In the genomic region with DNA sequence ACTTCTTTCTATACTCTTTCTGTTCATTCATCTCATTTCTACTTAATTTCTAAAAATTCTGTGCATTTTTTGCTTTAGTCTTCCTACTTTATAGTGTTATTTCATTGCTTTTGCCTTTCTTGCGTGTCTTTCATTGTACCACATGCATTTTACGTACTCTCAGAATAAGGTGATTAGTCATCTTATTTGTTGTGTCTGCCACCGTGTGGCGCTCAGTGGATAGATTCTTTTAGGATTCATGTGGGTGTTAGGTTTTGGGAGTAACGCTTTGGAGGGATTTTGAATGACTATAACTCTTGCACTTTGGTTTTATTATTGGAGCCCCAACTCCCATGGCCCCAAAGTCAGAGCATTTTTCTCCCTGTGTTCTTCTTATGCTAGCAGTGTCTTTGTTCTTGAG, we compare ENCODE assay signal across 15 mouse cellular contexts.
DNase-seq lines count a peak whose midpoint lies in the region; ATAC-seq and TF ChIP-seq lines count a peak whose summit lies in the region.
"Had no signal": no experiment of that assay in that cellular context is flagged by ENCODE, and none has a peak within 500 bp of the region (broad histone marks: within the 10 kb centered on the region; RNA-seq: fewer than 3 reads in every experiment).

No protein-coding gene starts in this region.

- no peaks in the 10 kb centered on the region for H3K27me3 ChIP-seq in intestine, postnatal 0 days (replicated peaks; ENCODE audit: control insufficient read depth, insufficient read depth, low read length)
- no peaks in the 10 kb centered on the region for H3K27me3 ChIP-seq in intestine, embryonic 15.5 days (replicated peaks)
- H3K27me3 ChIP-seq in liver, postnatal 0 days (ENCODE audit: insufficient read depth, low read length), result no peaks in the 10 kb centered on the region
- H3K27me3 ChIP-seq in hindbrain, embryonic 16.5 days (replicated peaks; ENCODE audit: control insufficient read depth, insufficient read depth, low read length), result no peaks in the 10 kb centered on the region
- H3K27me3 ChIP-seq: hindbrain, embryonic 15.5 days; liver, embryonic 15.5 days; midbrain, embryonic 13.5 days had no signal

- TF ChIP-seq EP300 in liver, postnatal 0 days (IDR thresholded peaks at IDR 0.05; ENCODE audit: low read depth), result no peak

- no peaks in the 10 kb centered on the region for H3K4me1 ChIP-seq in intestine, postnatal 0 days (replicated peaks; ENCODE audit: control insufficient read depth, insufficient read depth, low read length)
- no peaks in the 10 kb centered on the region for H3K4me1 ChIP-seq in intestine, embryonic 15.5 days (replicated peaks)
- H3K4me1 ChIP-seq in liver, postnatal 0 days (ENCODE audit: insufficient read depth), result no peaks in the 10 kb centered on the region; the same call in 1 of the 2 replicates
- peaks cover 10% of the 10 kb centered on the region for H3K4me1 ChIP-seq in hindbrain, embryonic 16.5 days (ENCODE audit: control insufficient read depth, insufficient read depth, low read depth, low read length)
- H3K4me1 ChIP-seq: liver, embryonic 15.5 days had no signal

- no peak for DNase-seq in liver, postnatal 0 days
- no peak for DNase-seq in liver
- DNase-seq in R1 (ENCODE audit: low read depth, low spot score), result peak; percentile 6
- DNase-seq in brain, embryonic 14.5 days (ENCODE audit: low read depth), result peak; percentile 43
- DNase-seq: cerebellum, adult 11-12 months; cerebellum, postnatal 36 days; heart, postnatal 14 days; thymus, adult 18-20 months had no signal

- no peak overlapping the region for H3K4me3 ChIP-seq in intestine, postnatal 0 days (ENCODE audit: low read depth, low read length)
- no peak overlapping the region for H3K4me3 ChIP-seq in intestine, embryonic 15.5 days (replicated peaks)
- no peak overlapping the region for H3K4me3 ChIP-seq in liver, postnatal 0 days (ENCODE audit: low read depth, low read length)
- no peak overlapping the region for H3K4me3 ChIP-seq in hindbrain, embryonic 16.5 days (ENCODE audit: low read length)
- H3K4me3 ChIP-seq: hindbrain, embryonic 15.5 days; liver, embryonic 15.5 days; midbrain, embryonic 13.5 days had no signal

- peak; percentile 33 for TF ChIP-seq CTCF in intestine, postnatal 0 days (IDR thresholded peaks at IDR 0.05; ENCODE audit: low read depth)
- peak; percentile 43 for TF ChIP-seq CTCF in liver, postnatal 0 days (IDR thresholded peaks at IDR 0.05; ENCODE audit: low read depth)
- TF ChIP-seq CTCF in brain, embryonic 14.5 days (IDR thresholded peaks at IDR 0.05; ENCODE audit: borderline replicate concordance, extremely low read depth, insufficient read depth, insufficient read length), result no peak; the same call in 1 of the 2 replicates

- H3K27ac ChIP-seq in intestine, postnatal 0 days (ENCODE audit: low read depth, low read length), result no peak overlapping the region
- no peak overlapping the region for H3K27ac ChIP-seq in intestine, embryonic 15.5 days
- no peak overlapping the region for H3K27ac ChIP-seq in liver, postnatal 0 days (ENCODE audit: low read depth)
- no peak overlapping the region for H3K27ac ChIP-seq in hindbrain, embryonic 16.5 days (ENCODE audit: low read depth, low read length)
- H3K27ac ChIP-seq: hindbrain, embryonic 15.5 days; liver, embryonic 15.5 days; macrophage; midbrain, embryonic 13.5 days had no signal

- no peaks in the 10 kb centered on the region for H3K9me3 ChIP-seq in intestine, postnatal 0 days (ENCODE audit: control insufficient read depth)
- H3K9me3 ChIP-seq in intestine, embryonic 15.5 days, result no peaks in the 10 kb centered on the region
- no peaks in the 10 kb centered on the region for H3K9me3 ChIP-seq in liver, postnatal 0 days (ENCODE audit: low read length)
- no peaks in the 10 kb centered on the region for H3K9me3 ChIP-seq in hindbrain, embryonic 16.5 days (ENCODE audit: control insufficient read depth, low read length)
- H3K9me3 ChIP-seq: hindbrain, embryonic 15.5 days; liver, embryonic 15.5 days; midbrain, embryonic 13.5 days had no signal

- WGBS in intestine, postnatal 0 days, result 69% methylated on average over 5 of the region's 5 CpGs
- 77% methylated on average over 5 of the region's 5 CpGs for WGBS in intestine, embryonic 15.5 days
- 64% methylated on average over 5 of the region's 5 CpGs for WGBS in liver, postnatal 0 days (ENCODE audit: insufficient replicate concordance)
- 58% methylated on average over 5 of the region's 5 CpGs for WGBS in hindbrain, embryonic 16.5 days

- TF ChIP-seq POLR2A in brain, embryonic 14.5 days (IDR thresholded peaks at IDR 0.05; ENCODE audit: borderline replicate concordance, extremely low read depth, insufficient read depth, insufficient read length, poor library complexity, severe bottlenecking), result no peak

- ATAC-seq in intestine, postnatal 0 days, result no peak
- no peak for ATAC-seq in intestine, embryonic 15.5 days
- no peak for ATAC-seq in liver, postnatal 0 days
- no peak for ATAC-seq in hindbrain, embryonic 16.5 days
- ATAC-seq: midbrain, embryonic 13.5 days had no signal

- H3K36me3 ChIP-seq in intestine, postnatal 0 days (ENCODE audit: control insufficient read depth, insufficient read depth), result no peaks in the 10 kb centered on the region
- no peaks in the 10 kb centered on the region for H3K36me3 ChIP-seq in intestine, embryonic 15.5 days
- no peaks in the 10 kb centered on the region for H3K36me3 ChIP-seq in liver, postnatal 0 days (replicated peaks; ENCODE audit: insufficient read depth, low read length)
- no peaks in the 10 kb centered on the region for H3K36me3 ChIP-seq in hindbrain, embryonic 16.5 days (ENCODE audit: control insufficient read depth, insufficient read depth, low read length)
- H3K36me3 ChIP-seq: hindbrain, embryonic 15.5 days; liver, embryonic 15.5 days; midbrain, embryonic 13.5 days had no signal

- H3K4me2 ChIP-seq in intestine, postnatal 0 days (replicated peaks; ENCODE audit: low read depth), result no peak overlapping the region
- no peak overlapping the region for H3K4me2 ChIP-seq in intestine, embryonic 15.5 days (replicated peaks)
- H3K4me2 ChIP-seq in liver, postnatal 0 days (ENCODE audit: low read depth, low read length), result no peak overlapping the region
- H3K4me2 ChIP-seq in hindbrain, embryonic 16.5 days (ENCODE audit: low read length), result no peak overlapping the region
- H3K4me2 ChIP-seq: hindbrain, embryonic 15.5 days; liver, embryonic 15.5 days; midbrain, embryonic 13.5 days had no signal

- H3K9ac ChIP-seq in intestine, postnatal 0 days (ENCODE audit: low read depth, low read length), result no peak overlapping the region
- H3K9ac ChIP-seq in intestine, embryonic 15.5 days, result no peak overlapping the region
- no peak overlapping the region for H3K9ac ChIP-seq in liver, postnatal 0 days (replicated peaks)
- H3K9ac ChIP-seq in hindbrain, embryonic 16.5 days (ENCODE audit: low read depth, low read length), result no peak overlapping the region
- H3K9ac ChIP-seq: hindbrain, embryonic 15.5 days; liver, embryonic 15.5 days; midbrain, embryonic 13.5 days had no signal

Comparison
In these comparisons a context has a peak if more than half of its experiments do, and no peak if none do; other contexts are left out.
1. DNase-seq: peak in R1 (single experiment) and brain, embryonic 14.5 days (single experiment); none in liver, postnatal 0 days (single experiment) and liver (single experiment).